Mouse (Mus musculus): ENCODE measurements around the gene Cdkl4. TPM values are rescaled to one million over a fixed set of nuclear protein-coding genes. Genes with fewer than 3 reads are reported as not detected.
A peak's percentile ranks its signal among the peaks of the same experiment; 100 is the strongest.
"Not testable (repeated sequence)": the region's sequence is repeated elsewhere in the genome, so short reads cannot be mapped to it uniquely, and the experiment has no call there.

Gene Cdkl4
- polyA plus RNA-seq, 1 experiment from 2014 or later: 1.0 TPM

DNA sequence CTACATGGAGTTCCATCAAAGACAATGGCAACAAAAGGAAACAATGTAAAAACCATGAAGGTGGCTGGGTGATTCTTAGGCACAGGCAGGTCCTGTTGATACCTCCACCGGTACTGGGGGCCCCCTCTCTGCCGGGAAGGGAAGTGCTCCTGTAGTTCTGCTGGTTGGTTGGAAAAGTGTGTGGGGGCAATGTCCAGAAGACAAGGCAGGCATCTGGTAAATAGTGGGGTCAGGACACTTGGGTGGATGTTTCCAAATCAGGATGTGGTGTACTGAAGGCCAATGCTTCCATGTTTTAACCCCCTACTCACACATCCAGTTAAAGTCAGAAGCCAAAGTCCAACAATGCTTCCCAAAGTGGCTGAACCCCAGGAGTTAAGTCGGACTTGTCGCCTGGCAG lies 17.9 kb downstream of the Cdkl4 start:
- Histone ChIP-seq H3K27ac (replicated peaks) (no peak overlapping the region), H3K4me1 (peaks cover 8% of the 10 kb centered on the region), H3K27me3 (replicated peaks; ENCODE audit: low read depth, poor library complexity, severe bottlenecking) (no peaks in the 10 kb centered on the region), H3K36me3 (replicated peaks) (peaks cover 27% of the 10 kb centered on the region), H3K4me3 (no peak overlapping the region), H3K9me3 (peaks cover under 1% of the 10 kb centered on the region; the same call in 1 of the 2 replicates)
- no peak for DNase-seq (ENCODE audit: low spot score)
- WGBS: 86% methylated on average over 4 of the region's 4 CpGs

DNA sequence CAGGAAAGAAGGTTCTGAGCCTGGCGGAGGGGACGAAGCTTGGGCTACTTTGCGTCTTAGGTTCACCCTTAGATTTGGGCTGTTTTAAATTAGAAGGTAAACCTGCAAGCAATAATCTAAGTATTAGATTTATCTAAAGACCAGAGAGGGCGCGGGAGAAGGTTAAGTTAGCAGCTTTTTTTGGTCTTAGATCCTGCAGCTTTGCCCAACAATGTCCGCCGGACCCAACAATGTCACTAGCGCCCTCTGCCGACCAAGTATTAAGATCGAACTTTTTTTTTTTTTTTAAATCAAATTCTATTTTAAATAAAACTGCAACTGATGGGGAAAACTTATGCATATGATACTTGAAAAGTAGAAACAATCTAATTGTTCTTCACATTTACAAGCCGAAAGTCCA lies 18.6 kb downstream of the Cdkl4 start:
- Histone ChIP-seq H3K36me3 (replicated peaks) (peaks cover 21% of the 10 kb centered on the region), H3K27ac (replicated peaks) (no peak overlapping the region), H3K9me3 (no peaks in the 10 kb centered on the region), H3K27me3 (replicated peaks; ENCODE audit: low read depth, poor library complexity, severe bottlenecking) (no peaks in the 10 kb centered on the region), H3K4me1 (peaks cover 9% of the 10 kb centered on the region), H3K4me3 (no peak overlapping the region)
- peak; percentile 59 for DNase-seq (ENCODE audit: low spot score)
- 31% methylated on average over 11 of the region's 11 CpGs for WGBS

DNA sequence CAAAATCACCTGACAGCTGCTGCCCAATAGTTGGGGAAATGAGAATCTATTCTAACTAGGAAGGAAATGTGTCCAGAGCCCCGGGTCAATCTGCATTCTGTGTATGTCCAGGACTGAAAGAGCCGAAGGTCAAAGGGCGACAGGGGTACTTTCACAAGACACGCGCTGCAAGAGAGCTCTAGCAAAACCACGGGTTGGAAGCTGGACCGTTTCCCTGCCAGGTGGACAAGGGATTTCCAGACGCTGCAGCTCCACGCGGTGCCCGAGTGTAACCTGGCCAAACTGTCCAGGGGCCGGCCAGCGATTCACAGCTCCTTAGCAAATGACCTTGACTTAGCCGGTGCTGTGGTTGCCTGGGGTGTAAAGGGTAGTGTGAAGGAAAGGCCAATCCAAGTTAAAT lies 19.0 kb downstream of the Cdkl4 start:
- Histone ChIP-seq H3K9me3 (no peaks in the 10 kb centered on the region), H3K4me1 (peaks cover 13% of the 10 kb centered on the region), H3K27me3 (replicated peaks; ENCODE audit: low read depth, poor library complexity, severe bottlenecking) (no peaks in the 10 kb centered on the region), H3K27ac (replicated peaks) (no peak overlapping the region), H3K36me3 (replicated peaks) (peaks cover 17% of the 10 kb centered on the region), H3K4me3 (no peak overlapping the region)
- DNase-seq (ENCODE audit: low spot score): no peak
- 67% methylated on average over 14 of the region's 14 CpGs for WGBS

DNA sequence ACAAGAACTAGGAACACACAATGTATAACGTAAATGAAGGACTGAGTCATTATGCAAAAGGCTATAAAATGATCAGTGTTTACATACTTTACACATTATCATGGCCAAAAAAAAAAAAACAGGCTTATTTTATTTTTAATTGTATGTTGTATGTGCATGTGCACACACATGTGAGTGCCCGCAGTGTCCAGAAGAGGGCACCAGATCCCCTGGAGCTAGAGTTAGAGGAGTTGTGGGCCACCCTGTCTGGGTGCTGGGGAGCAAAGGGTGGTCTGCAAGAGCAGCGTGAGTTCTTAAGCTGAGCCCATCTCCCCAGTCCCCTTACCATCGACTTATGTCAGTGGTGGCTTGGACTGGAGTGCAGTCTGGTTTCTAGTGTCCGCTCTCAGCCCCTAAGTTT lies 20.2 kb downstream of the Cdkl4 start:
- Histone ChIP-seq H3K27me3 (replicated peaks; ENCODE audit: low read depth, poor library complexity, severe bottlenecking) (no peaks in the 10 kb centered on the region), H3K9me3 (no peaks in the 10 kb centered on the region), H3K4me1 (peaks cover 14% of the 10 kb centered on the region), H3K27ac (replicated peaks) (no peak overlapping the region), H3K36me3 (replicated peaks) (peaks cover 16% of the 10 kb centered on the region), H3K4me3 (no peak overlapping the region)
- WGBS: 95% methylated on average over 5 of the region's 5 CpGs
- DNase-seq (ENCODE audit: low spot score): no peak

DNA sequence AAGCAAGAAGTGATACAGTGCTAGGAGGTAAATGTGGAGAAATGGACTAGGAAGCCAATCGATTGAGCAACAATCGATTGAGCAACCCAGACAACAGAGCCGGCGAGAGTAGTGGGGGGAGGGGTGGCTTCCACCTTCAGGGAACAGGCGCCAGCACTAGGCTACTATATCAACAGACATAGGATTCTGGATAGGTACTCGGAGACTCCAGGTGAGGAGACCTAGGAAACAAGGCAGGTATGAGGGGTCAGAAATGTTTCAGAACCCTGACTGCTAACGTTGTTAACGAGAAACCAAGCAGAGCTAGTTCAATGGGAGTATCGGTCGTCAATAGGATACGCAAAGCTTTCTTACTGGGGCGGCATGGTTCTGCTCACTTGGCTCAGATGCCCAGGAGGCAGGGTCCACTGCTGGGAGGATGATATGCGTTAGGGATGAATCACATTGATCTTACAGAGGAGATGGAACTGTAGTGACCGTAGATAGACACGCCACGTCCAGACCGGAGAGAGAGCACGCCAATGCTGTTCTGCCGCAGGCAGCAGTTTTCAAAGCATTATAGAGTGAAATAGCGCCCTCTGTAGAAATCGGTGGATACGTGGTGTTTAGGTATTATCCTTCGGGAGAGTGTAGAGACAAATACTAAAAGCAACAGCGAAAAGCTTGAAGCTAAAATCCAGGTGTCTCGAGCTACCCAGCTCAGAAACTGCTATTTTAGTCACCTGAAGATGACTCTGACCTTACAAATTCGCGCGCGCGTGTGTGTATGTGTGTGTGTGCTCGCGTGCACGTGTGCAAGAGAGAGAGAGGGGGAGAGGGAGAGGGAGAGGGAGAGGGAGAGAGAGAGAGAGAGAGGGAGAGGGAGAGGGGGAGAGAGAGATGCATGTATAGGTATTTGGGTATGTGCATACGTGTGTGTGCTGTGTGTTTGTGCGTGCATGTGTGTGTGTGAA lies 24.0 kb downstream of the Cdkl4 start:
- DNase-seq (ENCODE audit: low spot score): peak; percentile 84
- peaks cover 11% of the 10 kb centered on the region for H3K4me1 ChIP-seq
- H3K27me3 ChIP-seq (replicated peaks; ENCODE audit: low read depth, poor library complexity, severe bottlenecking): no peaks in the 10 kb centered on the region
- no peaks in the 10 kb centered on the region for H3K9me3 ChIP-seq
- H3K27ac ChIP-seq (replicated peaks): peak overlapping the region; percentile 89
- H3K36me3 ChIP-seq (replicated peaks): peaks cover 16% of the 10 kb centered on the region
- WGBS: 4% methylated on average over 35 of the region's 35 CpGs
- H3K4me3 ChIP-seq: peak overlapping the region; percentile 78

DNA sequence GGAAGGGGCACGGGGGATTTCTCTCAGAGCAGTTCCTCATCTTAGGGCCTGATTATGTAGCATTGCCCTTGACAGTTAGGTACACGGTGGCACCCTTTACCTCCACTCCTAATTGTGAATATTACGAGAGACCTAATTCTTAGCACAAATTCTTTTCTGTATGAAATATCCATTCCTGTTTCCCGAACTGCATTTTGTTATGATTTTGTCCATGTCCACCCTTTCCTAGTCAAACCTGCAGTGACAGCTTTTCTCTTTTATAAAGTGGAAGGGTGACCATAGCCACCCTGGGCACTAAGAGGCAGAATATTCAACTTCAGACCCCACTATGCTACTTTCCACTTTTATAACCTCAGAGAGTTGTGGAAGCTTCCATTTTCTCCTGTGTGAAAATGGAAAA lies 25.0 kb downstream of the Cdkl4 start:
- no peak for DNase-seq (ENCODE audit: low spot score)
- peaks cover 8% of the 10 kb centered on the region; the same call in 1 of the 2 replicates for H3K4me1 ChIP-seq
- WGBS: 79% methylated on average over 4 of the region's 4 CpGs
- no peaks in the 10 kb centered on the region for H3K27me3 ChIP-seq (replicated peaks; ENCODE audit: low read depth, poor library complexity, severe bottlenecking)
- peak overlapping the region; percentile 89 for H3K27ac ChIP-seq (replicated peaks)
- H3K9me3 ChIP-seq: no peaks in the 10 kb centered on the region
- H3K4me3 ChIP-seq: no peak overlapping the region
- peaks cover 15% of the 10 kb centered on the region for H3K36me3 ChIP-seq (replicated peaks)

DNA sequence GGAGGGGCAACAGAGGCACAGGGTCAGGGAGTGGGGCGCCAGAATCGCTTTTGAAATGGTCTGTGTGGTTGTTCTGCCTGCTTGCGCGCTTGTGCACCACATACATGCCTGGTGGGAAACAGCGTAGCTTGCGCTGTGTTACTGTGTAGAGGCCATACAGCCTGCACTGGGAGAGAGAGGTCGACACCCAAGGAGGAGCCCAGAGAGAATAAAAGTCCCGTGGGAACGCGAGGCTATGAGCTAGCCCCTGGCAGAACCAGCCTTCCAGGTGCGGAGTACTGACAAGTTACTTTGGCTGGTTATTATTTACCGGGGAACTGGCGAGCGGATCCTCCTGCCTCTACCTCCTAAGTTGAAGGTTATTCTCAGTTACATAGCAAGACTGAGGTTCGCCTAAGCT lies 26.6 kb downstream of the Cdkl4 start:
- peaks cover 8% of the 10 kb centered on the region; the same call in 1 of the 2 replicates for H3K4me1 ChIP-seq
- WGBS: 86% methylated on average over 15 of the region's 15 CpGs
- no peaks in the 10 kb centered on the region for H3K27me3 ChIP-seq (replicated peaks; ENCODE audit: low read depth, poor library complexity, severe bottlenecking)
- no peak overlapping the region for H3K27ac ChIP-seq (replicated peaks)
- H3K4me3 ChIP-seq: no peak overlapping the region
- no peaks in the 10 kb centered on the region for H3K9me3 ChIP-seq
- peaks cover 4% of the 10 kb centered on the region; the same call in 1 of the 2 replicates for H3K36me3 ChIP-seq (replicated peaks)
- DNase-seq (ENCODE audit: low spot score): no peak

DNA sequence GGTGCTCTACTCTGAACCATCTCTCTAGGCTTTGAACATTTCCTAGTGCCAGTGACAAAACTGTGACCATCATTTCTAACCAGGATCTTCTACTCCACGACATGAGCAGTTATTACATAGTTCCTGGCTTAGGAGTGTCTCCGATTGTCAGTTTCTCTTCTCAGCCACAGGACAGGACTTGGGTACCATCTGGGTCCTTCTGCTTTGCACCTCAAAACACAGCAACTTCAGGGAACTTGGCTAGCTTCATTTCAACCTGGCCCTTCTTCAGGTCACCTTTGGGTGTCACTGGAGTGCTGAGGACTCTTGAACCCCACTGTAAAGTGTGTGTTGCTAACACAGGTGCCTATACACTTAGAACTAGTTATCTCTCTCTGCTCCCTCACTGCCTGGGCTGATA lies 30.8 kb downstream of the Cdkl4 start:
- Histone ChIP-seq H3K27me3 (replicated peaks; ENCODE audit: low read depth, poor library complexity, severe bottlenecking) (no peaks in the 10 kb centered on the region), H3K9me3 (no peaks in the 10 kb centered on the region), H3K36me3 (replicated peaks) (no peaks in the 10 kb centered on the region), H3K27ac (replicated peaks) (no peak overlapping the region), H3K4me3 (no peak overlapping the region), H3K4me1 (no peaks in the 10 kb centered on the region)
- DNase-seq (ENCODE audit: low spot score): no peak
- whole genome bisulfite sequencing: 83% methylated on average over 2 of the region's 2 CpGs

DNA sequence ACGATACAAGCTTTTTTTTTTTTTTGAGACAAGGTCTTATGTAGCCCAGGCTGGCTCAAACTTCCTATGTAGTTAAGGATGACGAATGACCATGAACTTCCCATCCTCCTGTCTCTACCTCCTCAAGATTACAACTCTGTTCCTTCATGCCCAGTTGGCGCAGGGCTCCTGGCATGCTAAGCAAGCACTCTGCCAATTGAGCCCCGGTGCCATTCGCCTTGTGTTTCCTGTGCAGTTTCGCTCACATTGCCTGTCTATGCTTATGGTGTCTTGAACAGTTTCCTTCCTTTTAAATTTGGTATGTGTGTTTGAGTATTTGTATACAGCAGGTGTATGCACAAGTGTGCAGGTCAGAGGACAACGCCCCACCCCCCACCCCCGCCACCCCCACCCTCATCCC lies 31.4 kb downstream of the Cdkl4 start:
- 94% methylated on average over 8 of the region's 8 CpGs for WGBS
- H3K27me3 ChIP-seq (replicated peaks; ENCODE audit: low read depth, poor library complexity, severe bottlenecking): no peaks in the 10 kb centered on the region
- no peak overlapping the region for H3K4me3 ChIP-seq
- no peaks in the 10 kb centered on the region for H3K4me1 ChIP-seq
- DNase-seq (ENCODE audit: low spot score): no peak
- H3K27ac ChIP-seq (replicated peaks): no peak overlapping the region
- no peaks in the 10 kb centered on the region for H3K36me3 ChIP-seq (replicated peaks)
- H3K9me3 ChIP-seq: no peaks in the 10 kb centered on the region

DNA sequence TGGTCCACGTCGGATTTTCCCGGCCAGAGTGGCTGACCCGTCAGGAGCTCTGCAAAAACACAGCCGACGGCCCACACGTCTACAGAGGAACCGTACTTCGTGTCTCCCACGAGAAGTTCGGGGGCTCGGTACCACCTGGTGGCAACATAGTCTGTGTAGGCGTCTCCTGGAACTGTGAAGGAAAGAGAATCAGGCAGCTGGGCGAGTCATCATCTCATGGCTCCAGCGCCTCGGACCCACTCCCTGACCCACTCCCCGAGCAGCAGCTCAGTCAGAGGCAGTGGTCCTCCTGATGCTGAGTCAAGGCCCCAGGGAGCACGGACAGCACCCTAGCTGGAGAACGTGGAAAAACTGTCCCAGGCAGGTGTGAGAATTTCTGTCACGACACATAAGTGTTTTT lies 34.0 kb downstream of the Cdkl4 start:
- Histone ChIP-seq H3K27ac (replicated peaks) (no peak overlapping the region), H3K36me3 (replicated peaks) (no peaks in the 10 kb centered on the region), H3K27me3 (replicated peaks; ENCODE audit: low read depth, poor library complexity, severe bottlenecking) (no peaks in the 10 kb centered on the region), H3K9me3 (no peaks in the 10 kb centered on the region), H3K4me1 (no peaks in the 10 kb centered on the region), H3K4me3 (no peak overlapping the region)
- DNase-seq (ENCODE audit: low spot score): no peak
- WGBS: 94% methylated on average over 20 of the region's 20 CpGs

DNA sequence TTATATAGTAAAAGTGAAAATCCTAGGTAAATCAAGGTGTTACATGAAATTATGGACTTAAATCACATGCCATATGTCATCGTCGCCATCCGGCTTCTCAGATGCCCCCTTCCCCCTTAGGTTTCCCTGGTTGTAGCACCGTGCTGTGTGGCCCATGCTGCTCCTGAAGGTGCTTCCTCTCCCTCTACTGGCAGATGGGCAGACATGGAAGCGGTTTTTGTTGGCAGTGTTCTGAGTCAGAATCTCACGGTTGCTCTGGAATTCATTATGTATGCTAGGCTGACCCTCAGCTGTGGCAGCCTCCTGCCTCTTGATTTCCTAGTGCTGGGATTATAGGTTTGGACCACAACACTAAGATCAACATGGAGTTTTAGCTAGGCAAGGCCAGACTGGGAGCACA lies 40.5 kb downstream of the Cdkl4 start:
- WGBS: 61% methylated on average over 6 of the region's 6 CpGs
- H3K36me3 ChIP-seq (replicated peaks): no peaks in the 10 kb centered on the region
- no peak for DNase-seq (ENCODE audit: low spot score)
- no peaks in the 10 kb centered on the region for H3K9me3 ChIP-seq
- H3K4me3 ChIP-seq: no peak overlapping the region
- H3K4me1 ChIP-seq: no peaks in the 10 kb centered on the region
- H3K27me3 ChIP-seq (replicated peaks; ENCODE audit: low read depth, poor library complexity, severe bottlenecking): no peaks in the 10 kb centered on the region
- no peak overlapping the region for H3K27ac ChIP-seq (replicated peaks)

DNA sequence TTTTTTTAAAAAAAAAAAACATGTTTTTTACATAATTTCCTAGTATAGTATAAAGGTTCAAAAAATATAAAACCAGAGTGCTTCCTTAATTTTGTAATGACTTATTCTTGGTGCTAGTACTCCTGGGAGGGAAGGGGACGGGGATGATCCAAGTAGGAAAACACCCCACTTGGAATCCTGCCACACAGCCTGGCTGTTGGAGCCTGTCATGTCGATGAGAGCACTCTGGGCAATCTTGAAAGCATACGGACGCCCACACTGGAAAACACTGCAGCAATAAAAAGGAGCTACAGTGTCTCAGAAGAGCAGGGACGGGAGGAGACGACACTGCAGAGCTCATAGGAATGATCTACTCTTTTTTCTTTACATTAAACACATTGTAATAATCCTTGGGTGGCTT lies 42.0 kb downstream of the Cdkl4 start:
- Histone ChIP-seq H3K9me3 (no peaks in the 10 kb centered on the region), H3K27me3 (replicated peaks; ENCODE audit: low read depth, poor library complexity, severe bottlenecking) (no peaks in the 10 kb centered on the region), H3K27ac (replicated peaks) (no peak overlapping the region), H3K36me3 (replicated peaks) (no peaks in the 10 kb centered on the region), H3K4me3 (no peak overlapping the region), H3K4me1 (no peaks in the 10 kb centered on the region)
- DNase-seq (ENCODE audit: low spot score): no peak
- WGBS: 84% methylated on average over 6 of the region's 6 CpGs

DNA sequence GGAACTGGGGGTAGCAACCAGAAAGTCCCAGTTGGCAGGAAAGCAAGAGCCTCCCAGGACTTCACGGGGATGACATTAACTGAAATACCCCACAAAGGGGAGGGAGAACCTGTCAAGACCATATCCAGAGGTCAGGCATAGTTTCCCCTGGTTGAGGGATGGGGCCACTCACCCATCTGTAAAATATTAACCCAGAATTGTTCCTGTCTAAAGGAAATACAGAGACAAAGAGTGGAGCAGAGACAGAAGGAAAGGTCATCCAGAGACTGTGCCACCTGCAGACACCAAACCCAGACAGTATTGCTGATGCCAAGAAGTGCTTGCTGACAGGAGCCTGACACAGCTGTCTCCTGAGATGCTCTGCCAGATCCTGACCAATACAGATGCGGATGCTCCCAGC lies 46.3 kb downstream of the Cdkl4 start:
- WGBS: 53% methylated on average over 2 of the region's 2 CpGs

More for the DNA sequence above, 46.3 kb downstream of the Cdkl4 start:
- H3K36me3 ChIP-seq (replicated peaks); H3K9me3 ChIP-seq; H3K27me3 ChIP-seq (replicated peaks; ENCODE audit: low read depth, poor library complexity, severe bottlenecking); H3K4me1 ChIP-seq; DNase-seq (ENCODE audit: low spot score); H3K27ac ChIP-seq (replicated peaks); H3K4me3 ChIP-seq: not testable (repeated sequence)

All from embryonic facial prominence, embryonic 10.5 days (tissue).